Mouse (Mus musculus): ENCODE results near the gene Lrp8. TPM values are rescaled to one million over a fixed set of nuclear protein-coding genes. Genes with fewer than 3 reads are reported as not detected.
A peak's percentile ranks its signal among the peaks of the same experiment; 100 is the strongest.

Lrp8 gene
- polyA plus RNA-seq, 1 experiment from 2014 or later, result 0.76 TPM

- H3K9ac ChIP-seq (ENCODE audit: low read length), result no peak overlapping the region
- H3K36me3 ChIP-seq (ENCODE audit: control insufficient read depth, insufficient read depth, low read length), result peaks cover 65% of the 10 kb centered on the region
- no peak overlapping the region for H3K27ac ChIP-seq (replicated peaks in 1 of 2; ENCODE audit: control insufficient read depth in 1 of 2, insufficient read depth in 1 of 2, low read depth in 2 of 2, low read length in 2 of 2)
- no peak for ATAC-seq (ENCODE audit: insufficient number of reproducible peaks, insufficient read depth, low FRiP score, low read depth)
- 85% methylated on average over 3 of the region's 3 CpGs for WGBS
- H3K4me3 ChIP-seq (ENCODE audit: control insufficient read depth in 1 of 2, insufficient read depth in 1 of 2, low read depth in 1 of 2, low read length in 2 of 2), result no peak overlapping the region
- H3K4me1 ChIP-seq (ENCODE audit: control insufficient read depth in 2 of 2, insufficient read depth in 2 of 2, low read length in 2 of 2), result no peaks in the 10 kb centered on the region
- no peaks in the 10 kb centered on the region for H3K9me3 ChIP-seq (ENCODE audit: control insufficient read depth, low read length)
- H3K4me2 ChIP-seq (ENCODE audit: low read length), result no peak overlapping the region
- H3K27me3 ChIP-seq (ENCODE audit: control insufficient read depth, insufficient read depth, low read length), result no peaks in the 10 kb centered on the region
Measured at GRCm38 (mm10) chr4:107900206-107900605, 98.1 kb downstream of the Lrp8 start.

- H3K9ac ChIP-seq (ENCODE audit: low read length), result no peak overlapping the region
- H3K4me2 ChIP-seq (ENCODE audit: low read length), result no peak overlapping the region
- no peaks in the 10 kb centered on the region for H3K27me3 ChIP-seq (ENCODE audit: control insufficient read depth, insufficient read depth, low read length)
- no peak overlapping the region for H3K4me3 ChIP-seq (ENCODE audit: control insufficient read depth in 1 of 2, insufficient read depth in 1 of 2, low read depth in 1 of 2, low read length in 2 of 2)
- no peak for ATAC-seq (ENCODE audit: insufficient number of reproducible peaks, insufficient read depth, low FRiP score, low read depth)
- no peaks in the 10 kb centered on the region for H3K9me3 ChIP-seq (ENCODE audit: control insufficient read depth, low read length)
- no peaks in the 10 kb centered on the region for H3K4me1 ChIP-seq (ENCODE audit: control insufficient read depth in 2 of 2, insufficient read depth in 2 of 2, low read length in 2 of 2)
- H3K36me3 ChIP-seq (ENCODE audit: control insufficient read depth, insufficient read depth, low read length), result peaks cover 46% of the 10 kb centered on the region
- no peak overlapping the region for H3K27ac ChIP-seq (replicated peaks in 1 of 2; ENCODE audit: control insufficient read depth in 1 of 2, insufficient read depth in 1 of 2, low read depth in 2 of 2, low read length in 2 of 2)
- WGBS, result 77% methylated on average over 10 of the region's 10 CpGs
Measured at GRCm38 (mm10) chr4:107904252-107904651, 102.2 kb downstream of the Lrp8 start.

GRCm38 (mm10) chr4:107906561-107906960, 104.5 kb downstream of the Lrp8 start:
- H3K4me2 ChIP-seq (ENCODE audit: low read length), result no peak overlapping the region
- H3K9me3 ChIP-seq (ENCODE audit: control insufficient read depth, low read length), result no peaks in the 10 kb centered on the region
- H3K4me3 ChIP-seq (ENCODE audit: control insufficient read depth in 1 of 2, insufficient read depth in 1 of 2, low read depth in 1 of 2, low read length in 2 of 2), result no peak overlapping the region
- no peak overlapping the region for H3K27ac ChIP-seq (replicated peaks in 1 of 2; ENCODE audit: control insufficient read depth in 1 of 2, insufficient read depth in 1 of 2, low read depth in 2 of 2, low read length in 2 of 2)
- no peak for ATAC-seq (ENCODE audit: insufficient number of reproducible peaks, insufficient read depth, low FRiP score, low read depth)
- H3K9ac ChIP-seq (ENCODE audit: low read length), result no peak overlapping the region
- WGBS, result 79% methylated on average over 9 of the region's 9 CpGs
- H3K4me1 ChIP-seq (ENCODE audit: control insufficient read depth in 2 of 2, insufficient read depth in 2 of 2, low read length in 2 of 2), result no peaks in the 10 kb centered on the region
- peaks cover 55% of the 10 kb centered on the region for H3K36me3 ChIP-seq (ENCODE audit: control insufficient read depth, insufficient read depth, low read length)
- no peaks in the 10 kb centered on the region for H3K27me3 ChIP-seq (ENCODE audit: control insufficient read depth, insufficient read depth, low read length)

GRCm38 (mm10) chr4:107910020-107910419, 108.0 kb downstream of the Lrp8 start:
- H3K4me3 ChIP-seq (ENCODE audit: control insufficient read depth in 1 of 2, insufficient read depth in 1 of 2, low read depth in 1 of 2, low read length in 2 of 2), result no peak overlapping the region
- H3K4me2 ChIP-seq (ENCODE audit: low read length), result no peak overlapping the region
- no peaks in the 10 kb centered on the region for H3K27me3 ChIP-seq (ENCODE audit: control insufficient read depth, insufficient read depth, low read length)
- no peaks in the 10 kb centered on the region for H3K9me3 ChIP-seq (ENCODE audit: control insufficient read depth, low read length)
- H3K36me3 ChIP-seq (ENCODE audit: control insufficient read depth, insufficient read depth, low read length), result peaks cover 67% of the 10 kb centered on the region
- no peak for ATAC-seq (ENCODE audit: insufficient number of reproducible peaks, insufficient read depth, low FRiP score, low read depth)
- no peak overlapping the region for H3K27ac ChIP-seq (replicated peaks in 1 of 2; ENCODE audit: control insufficient read depth in 1 of 2, insufficient read depth in 1 of 2, low read depth in 2 of 2, low read length in 2 of 2)
- no peaks in the 10 kb centered on the region for H3K4me1 ChIP-seq (ENCODE audit: control insufficient read depth in 2 of 2, insufficient read depth in 2 of 2, low read length in 2 of 2)
- no peak overlapping the region for H3K9ac ChIP-seq (ENCODE audit: low read length)
- WGBS, result 91% methylated on average over 4 of the region's 4 CpGs

- no peak for ATAC-seq (ENCODE audit: insufficient number of reproducible peaks, insufficient read depth, low FRiP score, low read depth)
Measured at GRCm38 (mm10) chr4:107920336-107920735, 118.3 kb downstream of the Lrp8 start.

GRCm38 (mm10) chr4:107921152-107921695, 119.2 kb downstream of the Lrp8 start:
- H3K4me3 ChIP-seq (ENCODE audit: control insufficient read depth in 1 of 2, insufficient read depth in 1 of 2, low read depth in 1 of 2, low read length in 2 of 2), result no peak overlapping the region
- no peak overlapping the region for H3K9ac ChIP-seq (ENCODE audit: low read length)
- no peak for ATAC-seq (ENCODE audit: insufficient number of reproducible peaks, insufficient read depth, low FRiP score, low read depth)
- 45% methylated on average over 8 of the region's 8 CpGs for whole genome bisulfite sequencing
- peaks cover 11 to 30% of the 10 kb centered on the region in 2 experiments for H3K4me1 ChIP-seq (ENCODE audit: control insufficient read depth in 2 of 2, insufficient read depth in 2 of 2, low read length in 2 of 2)
- H3K4me2 ChIP-seq (ENCODE audit: low read length), result no peak overlapping the region
- no peak overlapping the region for H3K27ac ChIP-seq (replicated peaks in 1 of 2; ENCODE audit: control insufficient read depth in 1 of 2, insufficient read depth in 1 of 2, low read depth in 2 of 2, low read length in 2 of 2)
- H3K9me3 ChIP-seq (ENCODE audit: control insufficient read depth, low read length), result no peaks in the 10 kb centered on the region
- H3K36me3 ChIP-seq (ENCODE audit: control insufficient read depth, insufficient read depth, low read length), result 0 out of 2 replicates have a peak, but pooled peaks cover 5% of the 10 kb centered on the region
- no peaks in the 10 kb centered on the region for H3K27me3 ChIP-seq (ENCODE audit: control insufficient read depth, insufficient read depth, low read length)

More at GRCm38 (mm10) chr4:107920336-107920735, 118.3 kb downstream of the Lrp8 start:
- Histone ChIP-seq H3K9ac (ENCODE audit: low read length) (no peak overlapping the region), H3K4me3 (ENCODE audit: control insufficient read depth in 1 of 2, insufficient read depth in 1 of 2, low read depth in 1 of 2, low read length in 2 of 2) (no peak overlapping the region), H3K9me3 (ENCODE audit: control insufficient read depth, low read length) (no peaks in the 10 kb centered on the region), H3K36me3 (ENCODE audit: control insufficient read depth, insufficient read depth, low read length) (0 out of 2 replicates have a peak, but pooled peaks cover 5% of the 10 kb centered on the region), H3K27me3 (ENCODE audit: control insufficient read depth, insufficient read depth, low read length) (no peaks in the 10 kb centered on the region), H3K4me2 (ENCODE audit: low read length) (no peak overlapping the region), H3K4me1 (ENCODE audit: control insufficient read depth in 2 of 2, insufficient read depth in 2 of 2, low read length in 2 of 2) (peaks cover 11 to 30% of the 10 kb centered on the region in 2 experiments), H3K27ac (replicated peaks in 1 of 2; ENCODE audit: control insufficient read depth in 1 of 2, insufficient read depth in 1 of 2, low read depth in 2 of 2, low read length in 2 of 2) (no peak overlapping the region)
- 72% methylated on average over 2 of the region's 2 CpGs for WGBS

GRCm38 (mm10) chr4:107921952-107922351, 119.9 kb downstream of the Lrp8 start:
- Histone ChIP-seq H3K9me3 (ENCODE audit: control insufficient read depth, low read length) (no peaks in the 10 kb centered on the region), H3K4me2 (ENCODE audit: low read length) (peak overlapping the region; percentile 70), H3K4me1 (ENCODE audit: control insufficient read depth in 2 of 2, insufficient read depth in 2 of 2, low read length in 2 of 2) (peaks cover 11 to 30% of the 10 kb centered on the region in 2 experiments), H3K9ac (ENCODE audit: low read length) (peak overlapping the region; percentile 38), H3K27me3 (ENCODE audit: control insufficient read depth, insufficient read depth, low read length) (no peaks in the 10 kb centered on the region), H3K4me3 (ENCODE audit: control insufficient read depth in 1 of 2, insufficient read depth in 1 of 2, low read depth in 1 of 2, low read length in 2 of 2) (peak overlapping the region in 1 of 2 experiments; percentile 4; a peak in 1 of 4 replicates), H3K27ac (replicated peaks in 1 of 2; ENCODE audit: control insufficient read depth in 1 of 2, insufficient read depth in 1 of 2, low read depth in 2 of 2, low read length in 2 of 2) (peak overlapping the region; percentile 31 to 39; a peak in 2 of 4 replicates), H3K36me3 (ENCODE audit: control insufficient read depth, insufficient read depth, low read length) (0 out of 2 replicates have a peak, but pooled peaks cover 5% of the 10 kb centered on the region)
- ATAC-seq (ENCODE audit: insufficient number of reproducible peaks, insufficient read depth, low FRiP score, low read depth), result no peak
- 55% methylated on average over 4 of the region's 4 CpGs for WGBS

All from heart, embryonic 14.5 days (tissue).